Mouse (Mus musculus) layer of hippocampus, adult 9-10 months (tissue): Measurements from ENCODE around the gene Krt35.

Experiments
- DNase-seq: peaks from one replicate; pipeline ENCODE4 v3.0.0; 2022; ENCODE audit warnings: low spot score

Gene Krt35

DNA sequence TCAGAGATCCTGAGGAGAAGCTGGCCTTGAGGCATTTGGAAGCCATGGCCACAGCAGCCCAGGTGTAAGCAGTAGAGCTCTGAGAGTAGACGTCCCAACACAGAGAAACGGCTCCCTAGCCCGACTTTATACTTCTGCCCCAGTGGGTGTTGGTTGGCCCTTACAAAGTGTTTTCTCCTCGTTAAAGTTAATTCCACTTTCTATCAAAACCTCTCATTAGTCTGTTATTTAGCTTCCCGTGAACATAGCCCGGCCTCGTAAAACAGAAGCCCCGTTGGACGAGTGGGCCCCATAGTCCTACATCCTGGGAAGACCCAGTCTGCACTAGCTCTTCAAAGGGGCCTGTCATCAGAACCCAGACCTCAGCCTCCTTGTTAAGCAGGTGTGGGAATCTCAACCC is at the start of gene Krt35:
Gene Krt35, minus strand, starts transcription at position 101 of the 400 bp plus-strand sequence.
- no peak for DNase-seq

DNA sequence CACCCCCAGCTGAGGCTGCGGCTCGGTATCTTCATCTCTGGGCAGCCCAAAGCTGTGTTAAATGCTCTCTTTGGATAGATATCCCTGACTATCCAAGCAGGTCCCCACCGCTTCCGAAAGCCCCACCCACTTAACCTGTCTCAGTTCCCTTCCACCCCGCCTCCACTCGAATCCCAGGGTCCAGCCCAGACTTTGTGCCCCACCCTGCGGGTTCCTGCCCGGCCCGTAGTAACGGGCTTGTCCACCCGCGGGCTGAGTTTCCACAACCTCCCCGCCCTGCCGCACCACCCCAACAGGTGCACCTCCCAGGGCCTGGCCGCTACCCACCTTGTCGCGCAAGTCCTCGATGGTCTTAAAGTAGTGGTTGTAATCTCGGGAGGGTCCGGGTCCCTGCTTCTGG is 49.1 kb upstream of the Krt35 start:
- DNase-seq, result no peak

DNA sequence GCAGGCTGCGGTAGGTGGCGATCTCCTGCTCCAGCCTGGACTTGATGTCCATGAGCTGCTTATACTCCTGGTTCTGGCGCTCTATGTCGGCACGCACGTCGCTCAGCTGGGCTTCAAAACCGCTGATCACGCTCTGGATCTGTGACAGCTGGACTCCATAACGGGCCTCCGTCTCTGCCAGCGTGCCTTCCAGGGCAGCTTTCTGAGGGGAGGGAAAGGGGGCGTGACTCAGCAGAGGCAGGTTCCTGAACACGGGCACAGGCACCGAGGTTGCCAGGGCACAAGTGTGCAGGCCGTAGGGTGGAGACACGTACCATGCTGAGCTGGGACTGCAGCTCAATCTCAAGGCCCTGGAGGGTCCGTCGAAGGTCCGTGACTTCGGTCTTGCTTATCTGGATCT is 44.9 kb upstream of the Krt35 start:
- no peak for DNase-seq

DNA sequence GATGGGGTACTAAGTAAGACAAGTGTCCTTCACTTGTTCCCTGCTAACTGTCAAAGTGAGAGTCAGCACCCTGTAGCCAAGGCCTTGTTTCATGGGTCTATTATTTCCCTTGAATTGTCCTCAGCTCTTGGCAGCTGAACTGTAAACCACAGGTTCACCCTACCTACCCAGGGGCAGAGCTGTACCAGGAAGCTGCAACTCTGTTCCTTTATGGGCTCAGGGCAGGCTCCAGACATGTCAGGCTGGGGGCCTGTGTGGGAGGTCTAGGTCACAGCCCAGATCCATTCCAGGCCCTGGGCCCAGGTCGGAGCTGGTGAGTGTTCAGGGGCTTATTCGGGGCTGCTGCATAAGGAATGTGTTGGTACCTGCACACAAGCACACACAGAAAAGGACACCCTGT is 43.4 kb upstream of the Krt35 start:
- no peak for DNase-seq

DNA sequence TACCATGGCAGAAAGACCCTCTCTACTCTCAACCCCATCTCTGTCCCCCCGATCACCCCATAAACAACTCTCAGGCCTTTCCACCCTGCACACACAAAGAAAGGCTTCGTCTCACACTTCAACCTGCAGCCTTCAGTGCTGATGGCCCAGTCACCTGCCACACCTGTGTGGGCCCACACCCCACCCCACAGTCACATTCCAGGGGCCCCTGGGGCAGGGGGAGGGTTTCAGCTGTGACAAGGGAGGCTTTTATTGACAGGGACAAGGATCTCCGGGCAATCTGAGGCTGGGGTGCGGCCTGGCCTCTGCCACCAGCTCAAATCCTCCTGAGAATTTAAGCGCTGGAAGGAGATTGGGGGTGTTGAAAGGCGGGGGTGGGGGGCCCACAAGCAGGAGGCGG is 42.8 kb upstream of the Krt35 start:
- no peak for DNase-seq

DNA sequence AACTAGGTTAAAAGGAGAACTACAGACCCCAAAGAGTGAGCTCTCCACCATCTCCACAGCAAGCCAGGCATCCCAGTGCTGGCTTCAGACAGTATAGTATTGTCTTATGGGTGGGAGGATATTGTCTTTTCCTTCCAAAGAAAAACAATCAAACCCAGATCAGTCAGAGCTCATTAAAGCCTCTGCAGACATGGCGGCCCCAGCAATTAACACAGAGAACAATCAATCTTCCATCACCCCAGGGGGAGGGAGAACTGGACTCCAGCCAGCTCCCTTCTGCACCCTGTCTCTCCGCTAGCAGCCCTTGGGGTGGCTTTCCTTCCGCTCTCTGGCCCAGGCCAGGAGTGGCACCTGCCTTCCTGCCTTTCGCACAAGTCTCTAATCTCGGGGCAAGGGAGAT is 41.7 kb upstream of the Krt35 start:
- DNase-seq, result no peak

DNA sequence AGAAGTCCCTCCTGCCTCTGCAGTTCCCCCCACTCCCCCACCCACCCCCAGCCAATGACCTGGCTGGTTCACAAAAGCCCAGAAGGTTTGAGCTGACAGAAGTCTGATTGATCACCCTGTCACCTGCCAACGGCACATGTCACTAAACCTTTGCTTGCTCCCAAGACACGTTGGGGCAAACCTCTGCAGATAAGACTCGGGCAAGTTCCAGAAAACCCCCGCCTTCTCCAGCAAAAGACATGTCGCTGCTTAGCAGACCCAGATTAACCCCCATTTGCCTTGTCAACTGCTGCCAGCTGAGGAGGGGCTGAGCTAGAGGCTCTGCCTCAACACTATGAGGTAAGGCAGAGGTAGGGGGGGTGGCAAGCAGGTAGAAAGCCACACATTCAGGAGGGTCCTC is 40.5 kb upstream of the Krt35 start:
- DNase-seq, result no peak

DNA sequence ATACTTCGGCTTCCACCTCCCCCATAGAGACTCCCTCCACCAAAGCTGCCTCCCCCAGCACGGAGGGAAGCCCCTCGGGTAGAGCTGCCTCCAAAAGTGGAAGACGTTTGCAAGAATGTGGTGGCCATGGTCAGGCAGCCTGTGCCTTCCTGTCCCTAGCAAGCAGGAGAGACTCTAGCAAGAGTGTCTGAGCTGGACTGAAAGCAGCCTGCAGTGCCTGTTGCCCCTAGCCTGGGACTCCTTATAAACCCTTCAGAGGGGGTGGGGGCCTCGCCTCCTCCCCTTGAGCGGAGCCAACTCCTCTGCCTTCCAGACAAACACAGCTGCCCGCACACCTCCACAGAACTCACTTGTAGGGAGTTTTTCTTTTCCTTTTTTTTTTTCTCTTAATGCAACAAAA is 39.7 kb upstream of the Krt35 start, which contains the start of gene Krt15:
Gene Krt15, minus strand, starts transcription at position 198 of the 400 bp plus-strand sequence.
- DNase-seq, result no peak

DNA sequence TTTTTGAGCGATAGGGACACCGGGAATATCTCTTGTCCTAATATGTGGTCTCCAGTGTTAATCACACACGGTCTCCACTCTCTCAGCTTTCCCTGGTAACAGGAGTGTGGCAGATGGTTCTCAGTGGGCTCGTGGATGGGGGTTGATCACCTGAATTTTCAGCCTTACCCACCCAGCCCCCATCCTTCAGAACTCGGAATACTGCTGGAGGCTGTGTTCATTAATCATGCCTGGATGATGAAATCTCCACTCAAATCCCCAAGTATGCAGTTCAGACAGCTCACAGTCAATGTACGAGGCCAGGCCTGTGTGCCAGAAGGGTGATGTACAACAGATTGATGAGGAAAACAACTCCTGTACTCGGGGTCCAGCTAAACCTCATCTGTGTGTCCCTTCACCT is 28.9 kb upstream of the Krt35 start:
- no peak for DNase-seq

DNA sequence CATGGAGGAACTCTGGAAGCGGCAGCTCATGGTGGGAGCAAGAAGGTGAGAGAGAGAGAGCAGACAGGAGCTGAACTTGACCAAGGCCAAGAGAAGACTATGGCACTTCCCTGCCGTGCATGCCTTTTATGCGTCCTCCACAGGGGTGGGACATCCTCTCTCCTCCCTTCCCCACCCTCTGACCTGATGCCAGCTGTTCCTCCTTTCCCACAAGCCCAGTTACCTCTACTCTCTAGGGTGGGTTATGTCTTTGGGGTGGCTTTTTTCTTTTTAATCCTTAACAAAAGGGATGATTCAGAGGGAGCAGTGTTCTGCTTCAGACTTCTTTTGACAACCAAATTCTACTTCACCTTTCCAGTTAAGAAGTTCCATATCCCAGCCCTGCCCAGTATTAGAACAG is 25.4 kb upstream of the Krt35 start, which contains the start of gene Krt13:
Gene Krt13, minus strand, starts transcription at position 101 of the 400 bp plus-strand sequence.
- no peak for DNase-seq

DNA sequence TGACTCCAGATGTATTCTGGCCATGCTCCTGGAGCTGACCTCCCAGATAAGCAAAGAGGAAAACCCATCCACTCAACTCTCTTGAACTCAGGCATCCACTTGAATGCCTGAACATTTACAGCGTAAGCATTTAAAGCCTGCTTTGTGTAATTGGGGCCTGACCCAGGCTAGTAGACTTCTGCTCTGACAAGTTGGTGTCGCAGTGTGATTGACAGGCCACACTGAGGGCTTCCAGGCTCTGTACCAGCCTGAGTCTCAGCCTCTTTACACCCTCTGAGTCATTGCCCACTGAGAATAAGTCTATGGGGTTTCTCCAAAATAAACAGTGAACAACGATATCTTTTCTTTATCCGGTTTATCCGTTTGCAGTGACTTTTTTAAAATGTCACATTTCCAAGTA is 24.3 kb upstream of the Krt35 start:
- no peak for DNase-seq

DNA sequence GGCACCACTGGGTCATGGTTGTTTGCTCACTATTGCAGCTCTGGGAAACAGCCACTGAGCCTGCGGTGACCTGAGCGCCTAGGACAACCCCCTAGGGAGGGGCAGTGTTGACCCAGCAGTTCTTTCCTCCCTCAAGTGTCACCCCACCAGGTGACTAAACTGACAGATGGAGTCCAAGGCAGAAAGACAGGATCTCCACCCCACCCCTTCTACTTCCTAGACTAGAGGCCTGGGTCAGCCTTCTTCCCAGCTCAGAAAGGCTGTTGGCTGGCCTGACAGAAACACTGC is 17.6 kb upstream of the Krt35 start:
- DNase-seq, result no peak

DNA sequence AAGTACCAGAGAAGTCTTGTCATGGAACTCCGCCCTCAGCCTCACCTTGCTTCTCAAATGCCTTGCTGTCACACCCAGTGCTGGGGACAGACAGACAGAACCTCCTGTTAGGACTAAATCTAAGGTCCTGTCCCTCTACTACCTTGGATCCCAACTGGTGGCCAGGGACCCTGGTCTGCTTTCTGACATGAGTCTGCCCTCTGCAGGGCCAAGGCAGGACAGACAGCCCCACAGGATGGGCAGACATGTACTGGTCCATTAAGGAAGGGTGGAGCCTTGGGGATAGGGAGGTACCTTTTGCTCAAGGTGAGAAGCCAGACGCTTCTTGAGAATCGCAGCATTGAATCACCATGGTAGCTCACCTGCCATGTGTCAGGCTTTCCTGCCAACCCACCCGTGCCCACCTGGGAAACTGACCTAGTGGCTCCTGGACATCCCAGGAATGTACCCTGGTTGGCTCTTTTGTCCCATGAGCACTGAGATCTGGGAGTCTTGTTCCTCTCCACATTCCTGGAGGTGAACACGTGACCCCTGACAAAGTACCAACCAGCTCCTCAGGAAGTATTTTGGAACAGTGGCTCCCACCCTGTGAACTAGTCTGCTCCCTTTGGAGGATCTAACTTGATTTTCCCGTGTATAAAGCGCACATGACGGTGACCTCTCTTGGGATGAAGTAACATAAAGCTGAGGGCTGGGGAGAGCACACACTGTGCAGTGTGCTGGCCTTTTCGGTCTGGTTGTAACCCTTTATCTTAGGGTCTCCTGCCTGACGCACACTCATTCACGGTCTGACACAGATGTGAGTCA is 17.1 kb upstream of the Krt35 start:
- DNase-seq, result no peak

DNA sequence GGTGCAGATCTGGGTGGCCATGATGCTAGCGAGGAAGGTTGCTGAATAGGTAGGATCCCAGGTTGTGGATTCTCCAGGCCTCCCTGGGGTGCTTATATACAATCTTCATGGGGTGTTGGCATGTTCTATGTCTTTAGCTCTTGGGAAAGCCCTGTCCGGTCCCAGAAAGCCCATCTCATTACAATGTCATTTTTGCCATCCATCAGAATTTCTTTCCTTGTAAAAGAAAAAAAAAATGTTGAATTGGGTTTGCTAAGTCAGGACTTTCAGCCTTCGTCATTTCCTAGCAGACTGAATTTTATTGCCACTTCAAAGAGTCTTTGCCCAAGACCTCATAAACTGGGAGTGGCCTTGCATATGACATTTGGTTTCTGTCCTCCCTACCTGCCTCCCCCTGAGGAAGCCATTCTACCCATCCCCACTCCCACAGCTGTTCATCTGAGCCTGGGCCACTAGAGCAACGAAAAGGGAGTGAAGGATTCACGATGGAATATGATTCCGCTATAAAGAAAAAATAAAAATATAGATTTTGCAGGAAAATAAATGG is 9.6 kb upstream of the Krt35 start, which contains the start of gene Krt36:
Gene Krt36, minus strand, starts transcription at position 51 of the 547 bp plus-strand sequence.
- no peak for DNase-seq

DNA sequence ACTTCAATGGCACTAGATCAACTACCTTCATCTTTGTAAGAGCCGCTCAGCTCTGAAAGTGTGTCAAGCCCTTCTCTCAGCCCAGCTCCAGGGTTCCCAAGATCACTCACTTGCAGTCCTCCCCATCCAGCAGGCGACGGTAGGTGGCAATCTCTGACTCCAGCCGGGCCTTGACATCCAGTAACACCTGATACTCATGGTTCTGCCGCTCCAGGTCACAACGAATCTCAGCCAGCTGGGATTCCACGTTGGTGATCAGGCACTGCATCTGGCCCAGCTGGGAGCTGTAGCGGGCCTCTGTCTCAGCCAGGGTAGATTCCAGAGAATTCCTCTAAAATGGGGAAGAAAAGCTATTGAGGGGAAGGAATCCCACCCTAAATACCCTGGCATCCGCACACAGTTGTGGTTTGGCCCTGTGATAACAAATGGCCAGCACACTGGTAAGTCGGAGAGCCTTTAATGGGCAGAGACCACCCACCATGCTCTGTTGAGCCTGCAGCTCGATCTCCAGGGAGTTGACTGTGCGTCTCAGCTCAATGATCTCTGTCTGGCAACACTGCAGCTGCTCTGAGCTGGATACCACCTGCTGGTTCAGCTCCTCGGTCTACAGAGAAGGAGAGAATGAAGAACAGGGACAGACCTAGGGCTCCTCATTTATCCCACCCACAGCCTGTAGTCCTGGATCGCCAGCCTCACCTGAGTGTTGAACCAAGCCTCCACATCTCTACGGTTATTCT is 6.8 kb upstream of the Krt35 start:
- DNase-seq, result no peak

DNA sequence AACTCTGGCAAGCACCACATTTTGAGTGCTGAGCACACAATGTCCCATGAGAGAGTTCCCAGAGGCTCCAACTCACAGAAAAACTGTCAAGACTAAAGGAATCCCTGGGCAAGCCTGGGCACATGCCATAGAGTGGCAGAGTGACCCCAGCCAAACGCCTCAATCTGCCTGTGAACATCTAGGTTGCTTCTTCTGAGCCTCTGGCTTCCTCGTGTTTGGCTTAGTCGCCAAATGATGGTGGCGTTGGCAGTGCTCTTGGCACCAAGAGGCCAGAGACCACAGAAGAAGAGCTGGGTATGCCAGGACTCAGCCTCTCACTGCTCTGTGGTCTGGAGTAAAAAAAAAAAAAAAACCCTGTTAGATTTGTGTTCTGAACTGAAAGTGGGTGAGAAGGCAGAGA is 4.3 kb upstream of the Krt35 start:
- DNase-seq, result no peak

DNA sequence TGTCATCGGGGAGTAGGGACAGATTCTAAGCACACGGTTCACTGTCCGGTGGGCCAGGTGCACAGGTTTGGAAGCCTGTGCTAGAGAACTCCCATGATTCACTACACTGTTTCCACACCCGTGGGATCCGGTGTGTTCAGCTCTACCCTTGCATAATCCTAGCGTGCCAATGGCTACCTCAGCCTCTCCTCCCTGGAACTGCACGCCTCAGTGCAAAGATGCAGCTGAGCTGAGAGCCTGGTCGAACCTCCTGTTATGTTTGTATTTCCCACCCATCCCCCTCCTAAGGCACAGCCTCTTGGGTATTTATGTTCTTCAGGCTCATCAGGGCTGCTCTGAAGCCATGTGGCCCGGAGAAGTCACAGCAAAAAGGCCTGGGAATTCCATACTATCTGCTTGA is 1.8 kb upstream of the Krt35 start:
- DNase-seq, result no peak

DNA sequence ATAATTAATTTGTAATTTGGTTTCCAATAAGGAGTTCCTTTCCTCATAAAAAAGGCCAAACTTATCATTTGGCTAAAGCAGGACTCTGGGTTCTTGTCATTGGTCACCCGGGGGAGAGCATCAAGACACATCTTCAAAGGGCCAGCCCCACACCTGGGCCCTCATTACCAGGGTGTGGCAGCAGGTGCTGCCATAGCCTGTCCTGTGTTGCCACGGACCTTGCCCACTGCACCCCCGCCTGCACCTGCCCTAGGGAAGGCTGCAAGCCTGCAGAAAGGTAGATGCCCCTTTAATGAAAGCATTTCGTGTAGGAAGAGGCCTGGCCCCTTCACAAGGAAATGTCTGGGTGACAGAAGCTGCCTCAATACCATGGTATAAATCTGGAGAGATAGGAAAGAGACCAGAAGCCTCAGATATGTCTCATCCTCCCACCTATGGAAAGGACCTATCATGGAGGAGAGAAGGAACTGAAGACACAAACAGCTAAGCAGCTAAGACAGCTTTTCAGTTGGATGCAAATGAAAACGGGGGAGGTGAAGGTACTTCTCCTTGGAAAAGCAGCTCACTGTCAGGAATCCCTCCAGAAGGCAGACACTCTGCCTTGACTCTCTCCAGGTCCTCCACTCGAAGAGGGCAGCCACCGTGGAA is 7.5 kb downstream of the Krt35 start:
- no peak for DNase-seq

DNA sequence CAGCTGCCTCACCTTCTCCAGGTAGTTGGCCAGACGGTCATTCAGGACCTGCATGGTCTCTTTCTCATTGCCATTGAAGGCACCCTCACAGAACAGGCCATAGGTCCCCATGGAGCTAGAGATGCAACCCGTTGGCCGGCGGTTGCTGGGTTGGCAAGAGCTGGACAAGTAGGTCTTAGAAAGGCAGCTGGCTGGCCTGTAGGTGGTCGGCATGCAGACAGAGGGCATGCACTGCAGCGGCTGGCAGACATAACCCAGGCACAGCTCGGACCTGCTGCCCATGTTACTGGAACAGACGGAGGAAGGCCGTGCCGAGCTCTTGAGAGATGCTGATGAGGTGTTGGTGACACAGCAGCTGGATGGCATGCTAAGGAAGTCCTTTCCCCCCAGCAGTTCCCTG is 8.2 kb downstream of the Krt35 start, which contains the start of gene Krt32:
Gene Krt32, minus strand, starts transcription at position 366 of the 400 bp plus-strand sequence.
- no peak for DNase-seq

DNA sequence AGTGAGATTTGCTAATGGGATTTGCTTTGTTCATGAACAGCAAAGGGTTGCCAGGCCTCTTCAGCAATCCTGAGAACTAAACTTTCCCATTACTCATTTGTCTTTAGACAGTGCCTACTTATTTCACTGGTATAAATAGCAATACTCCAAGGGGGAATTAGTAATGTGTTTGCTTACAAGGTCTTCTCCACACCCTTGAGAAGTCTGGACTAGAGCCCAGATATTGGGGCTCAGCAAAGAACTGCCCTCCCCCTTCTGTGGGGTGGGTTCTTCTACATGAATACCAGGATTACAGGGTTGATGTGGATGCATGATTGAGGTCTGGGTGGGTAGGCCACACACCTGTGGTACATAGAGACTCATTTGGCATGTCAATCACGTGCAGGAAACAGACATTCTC is 22.2 kb downstream of the Krt35 start:
- no peak for DNase-seq

DNA sequence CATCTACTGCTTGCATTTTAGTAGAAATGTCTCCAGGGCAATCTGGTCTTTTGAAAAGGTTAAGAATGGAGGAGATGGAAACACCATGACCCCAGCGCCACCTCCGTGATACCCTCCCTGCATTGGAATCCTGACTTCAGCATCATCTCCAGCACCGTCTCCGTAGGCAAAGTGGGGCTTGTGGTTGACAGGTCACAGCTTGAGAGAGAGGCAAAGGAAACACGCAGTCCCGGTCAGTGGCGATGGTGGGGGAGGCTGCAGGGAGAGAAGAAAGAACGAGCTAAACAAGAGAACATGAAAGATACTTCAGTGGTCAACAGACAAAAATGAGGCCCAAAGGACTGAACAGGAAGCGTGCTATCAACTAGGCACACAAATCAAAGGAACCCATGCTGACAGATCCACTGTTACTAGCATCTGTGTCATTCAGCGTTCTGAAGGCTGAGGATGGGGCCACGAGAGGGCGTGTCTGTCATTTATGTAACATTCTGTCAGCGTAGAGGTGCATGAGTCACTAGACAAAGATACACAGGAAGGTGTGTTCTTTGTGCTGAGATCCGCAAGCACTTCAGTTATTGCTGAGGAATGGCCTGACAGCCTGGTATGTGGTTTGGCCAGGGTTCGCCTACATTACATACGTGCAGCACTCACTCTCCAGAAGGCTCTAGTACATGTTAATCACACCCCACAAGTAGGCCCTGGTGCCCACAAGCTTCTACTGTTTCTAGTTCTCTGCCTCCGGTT is 28.6 kb downstream of the Krt35 start:
- no peak for DNase-seq
